Mouse (Mus musculus): ENCODE measurements around the gene Gm20481.
"Not testable (repeated sequence)": the region's sequence is repeated elsewhere in the genome, so short reads cannot be mapped to it uniquely, and the experiment has no call there.

Gene Gm20481

DNA sequence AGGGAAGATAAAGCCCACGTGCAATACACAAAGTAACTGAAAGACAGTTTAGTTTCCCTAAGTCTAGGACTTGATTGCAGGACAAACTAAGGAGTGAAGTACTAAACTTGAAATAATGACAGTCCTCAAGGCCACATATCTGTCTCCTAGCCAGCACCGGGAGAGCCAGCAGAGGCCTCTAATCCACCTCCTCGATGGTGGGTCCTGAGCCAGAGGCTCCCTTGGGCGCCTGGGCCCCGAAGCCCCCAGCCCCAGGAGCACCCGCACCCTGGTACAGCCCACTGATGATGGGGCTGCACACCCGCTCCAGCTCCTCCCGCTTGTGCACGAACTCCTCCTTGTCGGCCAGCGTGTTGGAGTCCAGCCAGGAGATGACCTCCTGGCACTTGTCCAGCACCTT lies at the start of gene Gm20481:
Gene Gm20481, plus strand, starts transcription at position 91 of the 400 bp plus-strand sequence.
- CTCF ChIA-PET = not testable (repeated sequence)

- CTCF ChIA-PET = no interaction called here
Measured at GRCm38 (mm10) chr17:34922939-34923338, 46.8 kb upstream of the Gm20481 start.

DNA sequence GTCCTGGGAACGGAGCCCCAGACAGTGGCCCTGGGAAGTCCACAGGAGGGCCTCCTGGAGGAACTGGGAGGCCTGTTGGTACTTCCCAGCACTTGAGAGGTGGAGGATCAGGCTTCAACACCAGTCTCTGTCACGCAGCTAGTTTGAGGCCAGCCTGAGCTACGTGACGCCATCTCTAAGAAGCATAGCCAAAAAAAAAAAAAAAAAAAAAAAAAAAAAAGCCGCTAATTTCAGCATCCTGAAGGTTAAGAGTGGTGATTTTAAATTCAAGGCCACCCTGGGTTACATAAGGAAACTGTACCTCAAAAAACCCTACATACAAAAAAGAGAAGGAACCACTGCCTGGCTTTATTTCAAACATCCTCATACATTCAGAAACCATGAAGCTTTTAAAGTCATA lies 45.5 kb upstream of the Gm20481 start:
- CTCF ChIA-PET = interaction anchor here (0.6 to 1.0 kb wide), 4 partner anchors 8 to 279 kb away, joined by 3 to 5 read pairs (median 3); no protein-coding TSS in a partner anchor

DNA sequence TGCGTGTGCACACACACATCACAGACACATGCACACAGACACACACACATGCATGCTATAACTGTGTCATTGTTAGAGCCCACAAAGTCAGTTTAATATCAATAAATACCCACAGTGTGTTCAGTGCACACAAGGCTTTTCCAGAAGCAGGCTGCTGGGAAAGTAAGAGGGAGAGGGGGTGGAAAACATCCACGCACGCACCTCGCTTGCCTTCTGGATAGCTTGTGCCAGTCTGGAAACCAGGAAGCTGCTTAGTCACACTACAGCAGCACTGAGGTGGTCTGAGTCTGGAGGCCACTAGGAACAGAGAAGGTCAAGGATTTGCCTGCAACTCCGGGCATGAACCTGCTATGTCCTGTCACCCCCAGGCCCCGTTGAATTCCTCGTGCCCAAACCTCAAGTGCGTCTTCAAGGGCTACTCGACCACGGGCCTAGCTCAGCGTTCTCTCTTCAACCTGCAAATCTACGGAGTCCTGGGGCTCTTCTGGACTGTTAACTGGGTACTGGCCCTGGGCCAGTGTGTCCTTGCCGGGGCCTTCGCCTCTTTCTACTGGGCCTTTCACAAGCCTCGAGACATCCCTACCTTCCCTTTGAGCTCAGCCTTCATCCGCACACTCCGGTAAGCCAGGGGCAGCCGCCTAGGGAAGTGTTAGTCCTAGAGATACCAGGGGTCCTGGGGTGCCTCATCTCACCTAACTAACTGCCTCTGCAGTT lies 42.2 kb upstream of the Gm20481 start:
- CTCF ChIA-PET = no interaction called here

GRCm38 (mm10) chr17:34928841-34929240 lies 40.9 kb upstream of the Gm20481 start:
- CTCF ChIA-PET = no interaction called here

GRCm38 (mm10) chr17:34931061-34931734 lies 38.5 kb upstream of the Gm20481 start, which contains the start of gene Neu1:
Gene Neu1, plus strand, starts transcription at chr17:34931253.
- CTCF ChIA-PET = interaction anchor here (0.7 kb wide), 1 partner anchor 17 kb away, joined by 3 read pairs; no protein-coding TSS in a partner anchor

DNA sequence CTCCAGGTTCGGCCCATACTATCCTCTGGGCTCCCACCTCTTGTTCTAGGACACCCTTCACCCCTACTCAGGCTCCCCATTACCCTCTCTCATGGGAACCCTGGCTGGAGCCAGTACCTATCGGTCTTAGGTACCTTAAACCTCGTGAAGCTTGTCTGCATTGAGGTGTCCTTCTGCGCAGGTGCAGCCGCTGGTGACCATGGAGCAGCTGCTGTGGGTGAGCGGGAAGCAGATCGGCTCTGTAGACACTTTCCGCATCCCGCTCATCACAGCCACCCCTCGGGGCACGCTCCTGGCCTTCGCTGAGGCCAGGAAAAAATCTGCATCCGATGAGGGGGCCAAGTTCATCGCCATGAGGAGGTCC lies 38.0 kb upstream of the Gm20481 start:
- CTCF ChIA-PET = no interaction called here

- CTCF ChIA-PET = no interaction called here
Measured at GRCm38 (mm10) chr17:34932287-34932686, 37.4 kb upstream of the Gm20481 start.

DNA sequence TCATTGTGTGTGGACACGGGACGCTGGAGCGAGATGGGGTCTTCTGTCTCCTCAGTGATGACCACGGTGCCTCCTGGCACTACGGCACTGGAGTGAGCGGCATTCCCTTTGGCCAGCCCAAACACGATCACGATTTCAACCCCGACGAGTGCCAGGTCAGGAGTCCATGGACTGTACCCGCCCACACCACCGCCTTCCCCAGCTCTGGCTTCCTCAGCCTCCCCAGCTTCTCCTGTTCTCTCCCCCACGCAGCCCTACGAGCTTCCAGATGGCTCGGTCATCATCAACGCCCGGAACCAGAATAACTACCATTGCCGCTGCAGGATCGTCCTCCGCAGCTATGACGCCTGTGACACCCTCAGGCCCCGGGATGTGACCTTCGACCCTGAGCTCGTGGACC lies 35.7 kb upstream of the Gm20481 start:
- CTCF ChIA-PET = no interaction called here

DNA sequence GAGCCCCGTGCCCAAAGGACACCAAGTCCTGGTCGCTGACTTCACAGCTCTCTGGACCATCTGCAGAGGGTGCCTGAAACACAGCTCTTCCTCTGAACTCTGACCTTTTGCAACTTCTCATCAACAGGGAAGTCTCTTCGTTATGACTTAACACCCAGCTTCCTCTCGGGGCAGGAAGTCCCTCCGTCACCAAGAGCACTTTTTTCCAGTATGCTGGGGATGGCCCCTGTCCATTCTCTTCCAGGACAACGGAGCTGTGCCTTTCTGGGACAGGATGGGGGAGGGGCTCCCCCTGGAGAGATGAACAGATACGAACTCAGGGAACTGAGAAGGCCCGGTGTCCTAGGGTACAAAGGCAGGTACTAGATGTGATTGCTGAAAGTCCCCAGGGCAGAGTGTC lies 34.9 kb upstream of the Gm20481 start:
- CTCF ChIA-PET = no interaction called here

- CTCF ChIA-PET = no interaction called here
Measured at GRCm38 (mm10) chr17:34937960-34938505, 31.7 kb upstream of the Gm20481 start.

DNA sequence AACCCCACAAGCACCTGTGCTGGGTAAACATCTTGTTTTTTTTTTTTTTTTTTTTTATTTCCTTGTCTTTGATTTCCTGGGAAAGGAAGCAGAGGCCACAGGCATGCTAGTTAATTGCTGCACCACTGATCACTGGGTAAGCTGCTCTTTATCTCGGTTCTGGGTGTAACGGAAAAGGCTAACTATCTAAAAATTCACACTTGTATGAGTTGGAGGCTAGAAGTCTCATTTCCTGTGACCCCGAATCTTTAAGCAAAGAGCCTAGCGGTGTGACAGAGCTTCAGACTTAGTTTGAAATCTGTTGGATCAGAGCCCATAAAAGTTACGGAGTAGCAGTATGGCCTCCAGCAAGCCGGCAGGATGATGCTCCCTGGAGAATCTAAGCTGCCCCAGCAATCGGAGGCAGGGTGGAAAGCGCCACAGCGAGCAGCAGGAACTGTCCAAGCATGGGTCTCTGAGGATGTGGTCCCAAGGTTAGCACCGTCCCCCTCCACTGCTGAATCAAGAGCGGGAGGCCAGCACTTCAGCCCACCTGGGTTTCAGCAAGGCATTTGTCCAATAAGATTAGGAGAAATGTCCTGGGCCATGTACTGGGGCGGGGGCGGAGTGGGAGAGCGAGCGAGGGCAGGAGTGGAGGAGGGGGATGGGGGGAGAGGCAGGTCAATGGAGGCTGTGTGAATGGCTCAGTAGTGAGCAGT lies 28.2 kb upstream of the Gm20481 start:
- CTCF ChIA-PET = interaction anchor here (0.7 kb wide), 1 partner anchor 51 kb away, joined by 7 read pairs; no protein-coding TSS in a partner anchor

- CTCF ChIA-PET = interaction anchor here (0.6 to 0.8 kb wide), 2 partner anchors 32 to 117 kb away, joined by 3 to 5 read pairs; no protein-coding TSS in a partner anchor
Measured at GRCm38 (mm10) chr17:34943128-34943815, 26.4 kb upstream of the Gm20481 start.

DNA sequence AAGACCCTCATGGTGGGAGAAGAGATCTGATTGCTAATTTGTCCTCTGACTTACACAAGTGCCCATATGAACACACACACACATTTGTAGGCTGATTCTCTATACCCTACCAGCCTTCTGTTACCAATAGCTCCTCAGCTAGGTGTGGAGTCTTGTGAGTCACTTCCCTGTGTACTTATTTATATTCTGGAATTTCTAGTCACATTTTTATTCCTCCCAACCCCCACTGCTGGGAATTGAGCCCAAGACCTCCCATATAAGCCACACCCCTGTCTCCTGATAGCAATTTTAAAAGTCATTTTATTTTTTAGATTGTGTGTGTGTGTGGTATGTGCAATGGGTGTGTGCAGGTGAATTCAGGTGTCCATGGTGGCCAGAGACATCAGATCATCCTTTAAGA lies 25.4 kb upstream of the Gm20481 start:
- CTCF ChIA-PET = no interaction called here

- CTCF ChIA-PET = interaction anchor here (0.6 kb wide), 1 partner anchor 11 kb away, joined by 7 read pairs; no protein-coding TSS in a partner anchor
Measured at GRCm38 (mm10) chr17:34946486-34947140, 23.1 kb upstream of the Gm20481 start.

DNA sequence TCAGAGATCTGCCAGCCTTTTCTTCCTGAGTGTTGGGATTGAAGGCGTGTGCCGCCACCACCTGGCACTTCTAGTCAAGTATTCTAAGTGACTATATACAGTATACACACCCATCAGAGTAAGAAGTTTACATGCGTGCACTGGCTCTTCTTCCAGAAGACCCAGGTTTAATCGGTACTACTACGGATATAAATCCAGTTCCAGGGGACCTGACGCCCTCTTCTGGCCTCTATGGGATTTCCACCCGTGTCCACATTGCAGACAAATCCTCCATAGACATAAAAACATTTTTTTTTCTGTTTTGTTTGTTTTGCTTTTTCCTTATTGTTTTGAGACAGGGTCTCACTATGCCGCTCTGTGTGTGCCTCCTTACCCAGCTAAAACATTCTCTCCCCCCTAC lies 22.1 kb upstream of the Gm20481 start:
- CTCF ChIA-PET = interaction anchor here (0.6 to 1.0 kb wide), 3 partner anchors 17 to 48 kb away, joined by 3 to 18 read pairs (median 3); partner anchors contain the start of gene Neu1

- CTCF ChIA-PET = interaction anchor here (0.6 to 0.8 kb wide), 3 partner anchors 140 to 222 kb away, joined by 3 to 11 read pairs (median 3); no protein-coding TSS in a partner anchor
Measured at GRCm38 (mm10) chr17:34948721-34949552, 20.8 kb upstream of the Gm20481 start.

- CTCF ChIA-PET = no interaction called here
Measured at GRCm38 (mm10) chr17:34949553-34949969, 20.2 kb upstream of the Gm20481 start.

DNA sequence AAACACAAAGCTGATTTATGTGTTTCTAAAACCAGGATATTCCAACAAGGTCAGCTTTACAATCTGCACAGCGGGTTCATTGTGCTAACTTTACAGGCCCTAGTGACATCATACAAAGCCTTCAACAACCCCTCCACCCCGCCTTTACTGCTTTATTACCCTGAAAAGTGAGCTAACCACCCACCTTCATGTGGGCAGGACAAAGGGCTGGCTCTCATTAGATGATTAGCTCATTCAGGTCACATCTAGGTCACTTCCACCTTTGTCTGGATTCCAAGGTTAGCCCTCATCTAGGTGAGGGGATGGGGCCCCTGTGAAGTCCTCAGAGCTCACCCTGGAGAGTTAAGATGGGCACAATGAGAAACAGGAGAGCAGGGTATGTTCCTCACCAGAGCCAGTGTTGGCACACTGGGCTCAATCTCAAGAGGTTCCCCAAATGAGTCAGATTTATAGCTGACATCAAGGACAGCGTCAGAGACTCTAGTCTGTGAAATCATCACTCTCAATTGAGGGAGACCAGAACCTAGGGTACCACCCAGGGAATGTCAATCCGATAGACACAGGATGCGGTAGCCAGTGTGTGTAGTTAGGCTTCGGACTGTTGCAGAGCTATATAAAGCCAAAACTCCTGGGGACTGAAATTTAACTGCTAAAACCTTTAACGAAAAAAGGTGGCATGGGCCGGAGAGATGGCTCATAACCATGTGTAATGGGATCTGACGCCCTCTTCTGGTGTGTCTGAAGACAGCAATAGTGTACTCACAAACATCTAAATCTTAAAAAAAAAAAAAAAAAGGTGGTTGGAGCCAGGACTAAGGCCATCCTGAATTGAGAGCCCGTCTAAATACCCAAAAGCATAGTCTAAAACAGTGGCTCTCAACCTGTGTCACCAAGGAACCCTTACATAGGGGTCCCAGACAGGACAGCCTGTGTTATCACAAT lies 18.9 kb upstream of the Gm20481 start:
- CTCF ChIA-PET = no interaction called here

All from spleen, embryonic (tissue).